Mouse (Mus musculus) brain, embryonic 14.5 days (tissue): ENCODE measurements around the gene Cdkl3.

Experiments
- CTCF ChIP-seq: fragments of 200-500 bp; IDR thresholded peaks from 2 replicates; pipeline ENCODE4 v1.5.1; 2012; ENCODE audit warnings: inconsistent platforms, mild to moderate bottlenecking, moderate library complexity, borderline replicate concordance; ENCODE audit not compliant: insufficient read depth, insufficient read length; ENCODE audit errors: extremely low read depth
- POLR2A ChIP-seq: fragments of 200-500 bp; IDR thresholded peaks from 2 replicates; pipeline ENCODE4 v1.6.1; 2012; ENCODE audit warnings: mild to moderate bottlenecking, inconsistent platforms, borderline replicate concordance; ENCODE audit not compliant: poor library complexity, insufficient read depth, insufficient read length, severe bottlenecking; ENCODE audit errors: extremely low read depth

- TF ChIP-seq CTCF (no peak), POLR2A (no peak)
These were observed 61.8 kb downstream of the Cdkl3 start for GRCm38 (mm10) chr11:52065841-52066240.
